Comparison of ENCODE assay signal across 8 mouse cellular contexts in genomic region chr17:86231741-86232179, GRCm38 (mm10).
DNase-seq lines count a peak whose midpoint lies in the region; ATAC-seq lines count a peak whose summit lies in the region.

No protein-coding gene starts in this region.

- ATAC-seq in activated CD4-positive, CD25-positive, alpha-beta regulatory T cell, adult 4 months = no peak

- DNase-seq in heart, adult 11 months = peak; percentile 90
- no peak for DNase-seq in heart, adult 8-10 months (ENCODE audit: low spot score)
- peak; percentile 37 for DNase-seq in urinary bladder, postnatal 14 days (ENCODE audit: low spot score)
- no peak for DNase-seq in urinary bladder, postnatal 4 days (ENCODE audit: low spot score in 2 of 2)
- peak; percentile 28 to 51 for DNase-seq in kidney, postnatal 36 days
- DNase-seq in frontal cortex, postnatal 25 days (ENCODE audit: low spot score in 2 of 2) = no peak
- no peak for DNase-seq in left cerebral cortex, adult 18-20 months (ENCODE audit: low spot score in 2 of 2)

Comparison
In these comparisons a context has a peak if more than half of its experiments do, and no peak if none do; other contexts are left out.
1. DNase-seq: peak in heart, adult 11 months (single experiment), urinary bladder, postnatal 14 days (single experiment) and kidney, postnatal 36 days (2 of 2); none in heart, adult 8-10 months (single experiment), urinary bladder, postnatal 4 days (0 of 2), frontal cortex, postnatal 25 days (0 of 2) and left cerebral cortex, adult 18-20 months (0 of 2).